ENCODE assay signal across 9 mouse cellular contexts in genomic region chr4:57866088-57866487, GRCm38 (mm10). TPM values are rescaled to one million over a fixed set of nuclear protein-coding genes. Genes with fewer than 3 reads are reported as not detected.
DNase-seq lines count a peak whose midpoint lies in the region; ATAC-seq and TF ChIP-seq lines count a peak whose summit lies in the region.
"Had no signal": no experiment of that assay in that cellular context is flagged by ENCODE, and none has a peak within 500 bp of the region (broad histone marks: within the 10 kb centered on the region; RNA-seq: fewer than 3 reads in every experiment).

No protein-coding gene starts in this region.

- peak; percentile 47 for ATAC-seq in common myeloid progenitor, adult 5-6 weeks (replicated peaks; ENCODE audit: low read depth, poor library complexity, severe bottlenecking)
- no peak for ATAC-seq in heart, embryonic 13.5 days (ENCODE audit: extremely low read depth, insufficient number of reproducible peaks, low FRiP score, low TSS enrichment)

- no peak for TF ChIP-seq CTCF in liver, adult 2 months (IDR thresholded peaks at IDR 0.05; ENCODE audit: low read depth, low read length)

- H3K79me2 ChIP-seq in liver, adult 2 months (ENCODE audit: control insufficient read depth, insufficient read depth, low read length) = peaks cover 2% of the 10 kb centered on the region; the same call in 1 of the 2 replicates

- intact Hi-C loops in left cerebral cortex, postnatal 4 days (cut with DNase I) = no loop called here

- TF ChIP-seq POLR2A in liver, adult 2 months (IDR thresholded peaks at IDR 0.05; ENCODE audit: extremely low read depth, insufficient read depth, low read length) = no peak

- peak; percentile 50 for DNase-seq in liver, adult 2 months (ENCODE audit: extremely low read depth, low read depth, low spot score)
- no peak for DNase-seq in liver
- DNase-seq in lung, postnatal 10 days = peak; percentile 65
- no peak for DNase-seq in spleen, postnatal 4 days (ENCODE audit: low spot score in 2 of 2)
- no peak for DNase-seq in left cerebral cortex, postnatal 4 days
- no peak for DNase-seq in gastrocnemius, postnatal 25 days
- DNase-seq: liver, embryonic 13.5 days had no signal

- WGBS in liver, adult 2 months = 63% methylated on average over 2 of the region's 2 CpGs
- WGBS in heart, embryonic 13.5 days = 25% methylated on average over 2 of the region's 2 CpGs

- no peaks in the 10 kb centered on the region for H3K27me3 ChIP-seq in liver, adult 2 months (ENCODE audit: control insufficient read depth, insufficient read depth, low read length)
- H3K27me3 ChIP-seq in heart, embryonic 13.5 days (replicated peaks) = no peaks in the 10 kb centered on the region
- H3K27me3 ChIP-seq: liver, embryonic 13.5 days had no signal

- no peak overlapping the region for H3K4me3 ChIP-seq in liver, adult 2 months (ENCODE audit: insufficient read depth, low read depth, low read length)
- H3K4me3 ChIP-seq in heart, embryonic 13.5 days = no peak overlapping the region
- H3K4me3 ChIP-seq: liver, embryonic 13.5 days had no signal

- H3K4me2 ChIP-seq in heart, embryonic 13.5 days = no peak overlapping the region
- H3K4me2 ChIP-seq: liver, embryonic 13.5 days had no signal

- no peaks in the 10 kb centered on the region for H3K9me3 ChIP-seq in heart, embryonic 13.5 days
- H3K9me3 ChIP-seq: liver, embryonic 13.5 days had no signal

- H3K36me3 ChIP-seq in liver, adult 2 months (ENCODE audit: control insufficient read depth, insufficient read depth, low read length) = no peaks in the 10 kb centered on the region
- peaks cover 23% of the 10 kb centered on the region for H3K36me3 ChIP-seq in heart, embryonic 13.5 days
- H3K36me3 ChIP-seq: liver, embryonic 13.5 days had no signal

- peak overlapping the region; percentile 31 for H3K27ac ChIP-seq in liver, adult 2 months (replicated peaks; ENCODE audit: insufficient read depth, low read depth, low read length)
- peak overlapping the region; percentile 45 for H3K27ac ChIP-seq in heart, embryonic 13.5 days (replicated peaks)
- H3K27ac ChIP-seq: liver, embryonic 13.5 days had no signal

- peaks cover 8% of the 10 kb centered on the region for H3K4me1 ChIP-seq in liver, adult 2 months (ENCODE audit: control insufficient read depth, insufficient read depth, low read length)
- peaks cover 41% of the 10 kb centered on the region for H3K4me1 ChIP-seq in heart, embryonic 13.5 days
- H3K4me1 ChIP-seq: liver, embryonic 13.5 days had no signal

- H3K9ac ChIP-seq in liver, adult 2 months (ENCODE audit: low read depth, low read length) = no peak overlapping the region
- H3K9ac ChIP-seq in heart, embryonic 13.5 days = no peak overlapping the region
- H3K9ac ChIP-seq: liver, embryonic 13.5 days had no signal

RNA-seq across cellular contexts. Expression of gene D630039A03Rik, which starts 50.0 kb away (rescaled TPM):
- total RNA-seq in liver, adult 2 months (2014; rRNA removed) = 3.2 and 4.9 TPM in 2 replicates
- polyA plus RNA-seq in liver, adult 2 months (2012; rRNA removed) = 10.2 and 14.3 TPM in 2 replicates
- not detected in 2 replicates for total RNA-seq in common myeloid progenitor, adult 5-6 weeks (2017)
- polyA plus RNA-seq in heart, embryonic 13.5 days (2015; fragmentation: Nextera tagmentation; extraction: Ambion mirVana) = 0.15 and 0.24 TPM in 2 replicates
- total RNA-seq in left cerebral cortex, postnatal 4 days (2021) = not detected
- not detected for total RNA-seq in gastrocnemius, postnatal 25 days (2021)

Comparison
In these comparisons a context has a peak if more than half of its experiments do, and no peak if none do; other contexts are left out.
1. DNase-seq: peak in liver, adult 2 months (single experiment) and lung, postnatal 10 days (single experiment); none in liver (single experiment), spleen, postnatal 4 days (0 of 2), left cerebral cortex, postnatal 4 days (single experiment) and gastrocnemius, postnatal 25 days (single experiment).